Mouse (Mus musculus): ENCODE measurements at regions not wholly inside any gene's neighbourhood (a gene's known extent, or its start where the extent isn't known, plus 50 kb on each side); places are given as distances from the start of the nearest gene placed in this dataset.

DNA sequence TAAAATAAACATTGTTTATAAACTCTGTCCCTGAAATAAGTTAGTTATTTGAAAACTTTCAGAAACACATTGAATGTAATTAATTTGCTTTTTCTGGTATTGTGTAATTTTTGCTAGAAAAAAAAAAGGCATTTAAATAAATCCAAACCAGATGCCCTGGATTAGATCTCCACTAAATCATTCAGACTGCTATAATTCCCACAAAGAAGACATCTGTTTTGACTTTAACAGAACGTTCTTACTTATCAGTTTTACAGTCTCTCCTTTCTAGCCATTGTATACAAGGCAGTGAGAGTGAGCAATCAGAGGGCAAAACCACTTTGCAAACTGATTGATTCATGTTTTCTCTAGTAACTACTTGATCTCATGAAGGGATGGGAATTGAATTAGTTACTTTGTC is 478.8 kb downstream of the Slitrk6 start:
- DNase-seq (ENCODE audit: low read depth, low spot score): peak; percentile 11

DNA sequence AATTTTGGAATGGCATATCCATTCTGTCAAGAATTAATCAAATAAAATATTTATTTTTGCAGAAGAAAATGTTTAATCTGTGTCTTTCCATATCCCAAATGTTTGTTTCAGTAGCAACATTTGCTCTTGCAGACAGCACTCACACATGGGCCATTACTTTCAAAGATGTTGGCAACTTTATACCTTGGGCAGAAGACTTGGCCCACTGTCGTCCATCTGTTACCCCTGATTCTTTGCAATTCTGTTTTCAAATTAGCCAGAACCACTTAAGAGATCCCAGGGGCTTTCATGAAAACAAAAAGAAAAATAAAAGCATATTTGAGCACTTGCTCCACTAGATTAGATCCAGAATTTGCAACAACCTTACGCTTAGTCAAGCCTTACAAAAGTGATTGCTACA is 483.7 kb downstream of the Slitrk6 start:
- no peak for DNase-seq (ENCODE audit: low read depth, low spot score)

DNA sequence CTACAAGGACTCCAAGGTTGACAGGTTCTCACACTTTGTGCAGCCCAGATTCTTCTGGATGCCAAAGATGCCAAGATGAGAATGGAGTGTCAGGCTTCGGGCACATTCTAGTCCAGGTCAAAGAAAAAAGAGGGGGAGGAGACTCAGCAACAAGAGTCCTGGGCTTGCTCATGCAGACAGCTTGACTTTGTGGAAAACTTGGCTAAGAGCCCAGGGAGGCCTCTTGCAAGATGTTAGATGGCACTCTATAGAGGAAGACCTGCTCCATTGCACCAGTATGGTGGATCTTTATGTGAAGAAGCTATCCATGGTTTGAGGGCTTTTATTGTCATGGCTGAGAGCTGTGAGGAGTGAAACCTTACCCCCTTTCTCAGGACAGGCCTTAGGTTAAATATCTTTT is 510.5 kb downstream of the Slitrk6 start:
- no peak for DNase-seq (ENCODE audit: low read depth, low spot score)

DNA sequence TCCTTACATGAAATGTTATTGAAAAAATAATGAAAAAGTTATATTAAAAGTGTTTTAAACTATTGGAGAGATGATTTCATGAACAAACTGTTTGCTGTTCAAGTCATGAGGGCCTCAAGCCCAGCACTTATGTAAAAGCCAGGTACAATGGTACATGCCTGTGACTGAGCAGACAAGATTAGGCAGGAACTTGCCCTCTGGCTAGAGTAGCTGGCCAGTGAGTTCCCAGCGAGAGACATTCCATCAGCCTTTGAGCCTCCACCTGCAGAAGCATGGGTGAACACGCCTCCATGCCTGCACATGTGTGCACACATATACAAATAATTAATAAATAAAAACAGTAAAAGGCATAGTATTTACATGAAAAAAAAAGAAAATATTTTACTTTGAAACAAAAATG is 511.4 kb downstream of the Slitrk6 start:
- DNase-seq (ENCODE audit: low read depth, low spot score): no peak

DNA sequence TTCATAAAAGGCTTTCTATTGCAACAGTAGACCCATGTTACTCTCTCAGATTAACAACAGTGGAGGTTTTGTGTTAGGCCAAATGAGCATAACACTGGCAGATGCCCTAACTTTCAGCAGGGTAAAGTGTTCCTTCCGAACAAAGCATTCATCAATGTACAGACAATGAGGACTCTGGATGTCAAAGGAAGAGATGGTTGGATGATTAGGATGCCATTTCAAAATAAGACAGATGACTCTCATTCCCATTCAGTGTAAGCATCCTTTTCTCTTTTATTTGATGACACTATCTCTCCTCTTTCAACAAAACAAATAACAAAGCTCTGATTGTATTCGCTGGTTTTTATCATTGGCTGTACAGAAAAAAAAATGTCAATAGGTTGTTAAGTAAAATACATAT is 516.1 kb downstream of the Slitrk6 start:
- no peak for DNase-seq (ENCODE audit: low read depth, low spot score)

DNA sequence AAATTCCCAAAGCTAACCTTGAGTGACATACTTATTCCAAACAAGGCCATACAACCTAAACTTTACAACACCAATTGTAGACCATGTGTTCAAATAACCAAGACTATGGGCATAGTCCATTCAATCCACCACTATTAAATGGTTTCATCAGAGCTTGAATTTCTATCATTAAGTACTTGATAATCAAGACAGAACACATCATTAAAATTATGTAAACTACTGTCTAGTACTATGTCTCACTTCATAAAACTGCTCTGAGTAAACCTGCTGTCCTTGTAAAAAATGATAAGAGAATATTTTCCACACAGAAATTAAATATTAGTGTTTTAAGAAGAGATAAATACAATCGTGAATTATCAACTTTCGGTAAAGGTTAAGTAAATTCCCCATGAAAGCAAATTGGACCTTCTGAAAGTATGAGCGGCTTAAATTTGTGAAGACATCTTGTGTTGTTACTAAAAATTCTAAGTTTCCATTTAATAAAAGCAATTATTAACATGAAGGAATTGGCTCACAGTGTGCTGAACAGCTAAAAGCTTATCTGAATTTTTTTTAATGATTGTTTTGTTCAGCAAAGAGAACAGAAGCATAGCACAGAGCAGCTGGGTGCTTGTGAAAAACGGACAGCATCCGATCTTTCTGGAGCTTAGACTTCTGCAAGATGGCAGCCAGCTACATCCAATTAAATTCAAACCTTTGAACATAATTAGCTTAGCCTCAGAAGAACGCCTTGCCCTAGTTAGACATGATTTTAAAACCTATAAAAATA is 530.1 kb downstream of the Slitrk6 start:
- DNase-seq (ENCODE audit: low read depth, low spot score): no peak

DNA sequence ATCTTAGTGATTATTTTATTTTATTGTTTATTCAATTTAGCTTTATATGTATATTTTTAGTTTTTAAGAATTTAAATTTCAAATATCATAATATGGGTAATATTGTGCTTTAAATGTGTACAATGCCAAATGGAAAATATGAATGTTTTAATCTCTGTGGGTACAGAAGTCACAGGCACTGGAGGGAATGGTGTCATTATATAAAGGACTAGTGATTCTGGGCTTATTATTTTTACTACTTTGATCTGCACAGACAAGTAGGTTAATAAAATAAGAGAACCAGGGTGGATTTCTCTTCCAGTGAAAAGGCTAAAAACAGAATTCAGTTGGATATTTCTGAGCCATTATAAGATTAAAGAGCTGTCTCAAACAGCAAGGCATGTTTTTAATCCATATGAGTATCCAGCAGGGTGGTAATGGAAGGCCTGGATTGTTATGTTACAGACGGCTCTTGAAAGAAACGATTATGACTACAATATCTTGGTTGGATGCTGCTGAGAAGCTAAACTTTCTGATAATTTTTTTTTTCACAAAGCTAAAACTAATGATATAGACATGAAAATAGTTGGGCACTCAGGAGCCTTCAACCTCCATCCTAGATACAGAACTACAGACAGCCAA is 563.9 kb downstream of the Slitrk6 start:
- no peak for DNase-seq (ENCODE audit: low read depth, low spot score)

DNA sequence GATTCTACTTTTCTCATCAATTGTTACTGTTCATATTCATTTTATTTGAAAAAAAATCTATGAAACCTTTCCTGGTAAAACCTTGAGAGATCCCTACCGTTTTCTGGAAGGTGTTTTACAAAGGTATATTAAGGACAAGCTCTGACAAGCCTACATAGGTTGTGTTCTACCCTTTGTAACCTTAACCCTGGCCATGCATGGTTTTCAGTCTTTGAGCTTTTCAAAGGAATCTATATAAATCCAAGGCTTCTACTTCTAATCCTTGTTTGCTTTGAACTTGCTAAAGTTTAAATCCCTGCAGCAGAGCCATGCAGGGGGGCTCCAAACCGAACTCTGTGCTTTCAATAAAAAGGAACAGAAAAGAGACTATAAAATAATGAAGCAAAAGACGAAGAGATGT is 564.5 kb downstream of the Slitrk6 start:
- DNase-seq (ENCODE audit: low read depth, low spot score): no peak

DNA sequence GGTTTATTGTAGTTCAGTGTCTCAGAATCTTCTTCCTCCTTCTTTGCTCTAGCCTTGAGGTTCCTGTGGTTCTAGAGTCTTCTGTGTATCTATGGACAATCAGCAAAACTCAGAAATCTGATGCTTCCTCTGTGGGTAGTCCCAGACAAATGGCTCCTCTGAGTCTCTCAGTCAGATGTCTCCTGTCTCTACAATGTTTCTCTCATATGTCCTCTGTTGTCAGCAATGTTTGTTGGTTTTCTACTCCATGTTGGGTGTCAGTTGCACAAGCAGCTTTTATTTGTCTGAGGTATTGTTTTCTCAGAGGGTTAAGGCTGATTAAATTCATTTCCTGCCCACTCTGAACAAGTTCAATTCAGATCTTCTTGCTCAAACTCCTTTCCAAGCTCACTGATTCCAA is 575.8 kb downstream of the Slitrk6 start:
- no peak for DNase-seq (ENCODE audit: low read depth, low spot score)

DNA sequence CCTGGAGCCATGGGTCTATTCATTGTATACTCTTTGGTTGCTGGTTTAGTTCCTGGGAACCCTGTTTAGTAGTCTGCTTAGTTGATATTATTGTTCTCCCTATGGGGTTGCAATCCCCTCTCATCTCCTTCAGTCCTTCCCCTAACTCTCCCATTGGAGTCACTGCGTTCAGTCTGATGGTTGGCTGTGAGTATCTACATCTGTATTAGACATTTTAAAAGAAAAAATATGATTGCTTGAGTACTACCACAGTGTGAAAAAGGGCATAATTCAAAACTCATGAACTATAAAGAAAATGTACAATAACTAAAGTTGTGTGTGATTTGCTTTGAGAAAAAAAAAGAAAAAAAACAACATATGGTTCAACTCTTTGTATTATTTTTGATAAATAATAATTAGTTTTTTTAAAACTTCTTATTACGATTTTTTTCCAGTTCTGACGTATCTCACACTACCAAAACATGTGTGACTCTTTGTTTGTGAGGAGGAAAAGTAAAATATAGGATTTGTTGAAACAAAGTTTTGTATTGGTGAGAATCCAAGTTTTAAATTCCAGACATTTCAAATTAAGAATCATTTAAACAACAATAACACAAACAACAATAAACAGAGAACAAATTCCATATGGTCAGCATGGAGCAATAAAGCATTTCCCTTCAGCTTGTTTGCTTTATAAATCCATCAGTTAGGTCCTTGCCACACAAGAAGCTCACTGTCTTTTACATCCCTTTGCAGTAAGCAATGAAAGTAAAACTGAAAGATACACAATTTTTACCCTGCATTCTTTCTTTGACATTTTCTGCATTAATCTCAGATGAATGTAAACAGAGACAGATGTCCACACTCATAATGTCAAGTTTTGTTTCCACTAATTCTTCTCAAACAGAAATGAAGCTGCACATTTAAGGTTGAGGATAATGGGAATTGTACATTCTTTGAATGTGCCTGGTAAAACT is 583.5 kb downstream of the Slitrk6 start:
- no peak for DNase-seq (ENCODE audit: low read depth, low spot score)

DNA sequence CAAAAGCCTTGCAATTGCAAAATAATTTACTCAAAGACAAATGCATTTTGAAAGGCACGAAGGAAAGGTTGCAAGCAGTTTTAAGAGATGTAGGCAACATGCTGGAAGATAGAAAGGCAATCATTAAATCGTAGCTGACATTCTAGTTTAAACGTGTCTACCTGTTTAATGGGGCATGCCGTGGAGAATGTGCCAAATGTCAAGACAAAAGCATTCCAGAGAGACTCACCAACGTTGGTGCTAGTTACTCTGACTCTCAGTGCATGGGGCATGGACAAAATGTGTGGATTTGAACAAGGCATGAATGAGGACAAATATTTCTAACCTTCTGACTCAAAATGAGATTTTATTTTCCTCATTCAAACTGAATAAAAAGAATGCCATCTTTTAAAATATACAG is 586.3 kb downstream of the Slitrk6 start:
- no peak for DNase-seq (ENCODE audit: low read depth, low spot score)

DNA sequence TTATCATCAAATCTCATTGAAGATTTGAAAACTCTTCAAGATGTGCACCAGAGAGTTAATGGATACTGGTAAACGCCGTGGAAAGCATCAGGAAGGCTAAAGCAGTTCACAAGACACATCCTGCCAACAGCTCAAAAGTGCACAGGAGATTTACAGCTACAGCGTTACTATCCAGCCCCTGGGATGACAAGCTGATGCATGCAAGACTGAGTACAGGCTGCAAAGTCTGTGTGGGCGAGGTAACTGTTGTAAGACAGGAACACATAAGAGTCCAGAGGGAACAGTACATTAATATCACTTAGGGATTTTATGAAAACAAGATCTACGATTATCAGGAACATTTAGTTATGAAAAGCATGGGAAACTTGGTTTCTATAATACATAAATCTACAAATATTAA is 626.7 kb downstream of the Slitrk6 start:
- no peak for DNase-seq (ENCODE audit: low read depth, low spot score)

DNA sequence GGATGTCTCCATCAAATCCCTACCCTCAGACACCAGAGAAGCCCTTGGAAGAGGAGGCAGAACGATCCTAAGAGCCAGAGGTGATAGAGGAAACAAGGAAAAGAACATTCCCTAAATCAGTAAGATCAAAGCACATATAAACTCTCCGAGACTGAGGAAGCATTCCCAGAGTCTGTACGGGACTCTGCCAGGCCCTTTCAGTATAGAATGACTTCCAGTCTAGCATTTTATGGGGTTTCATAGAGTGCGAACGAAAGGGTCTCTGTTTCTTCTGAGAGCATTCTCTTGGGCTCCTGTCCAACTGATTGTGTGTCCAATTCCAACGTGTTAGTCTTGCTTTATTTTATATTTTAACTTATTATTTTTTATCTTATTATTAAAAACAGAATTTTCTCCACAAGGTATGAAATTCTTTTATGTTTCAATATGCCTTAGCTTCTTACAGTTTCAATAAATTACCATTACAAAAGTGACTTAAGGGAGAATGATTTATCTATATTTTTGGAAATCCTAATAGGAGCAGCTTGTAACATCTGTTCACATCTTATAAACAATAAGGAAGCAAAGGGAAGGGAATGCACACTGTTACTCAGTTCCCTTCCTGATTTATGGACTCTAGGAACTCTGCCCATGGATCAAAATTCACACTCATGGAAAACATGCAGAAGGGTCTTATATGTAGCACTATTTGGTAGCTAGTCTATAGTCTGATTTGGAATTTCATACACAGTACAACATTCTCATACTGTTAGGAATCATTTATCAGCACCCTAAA is 628.8 kb downstream of the Slitrk6 start:
- DNase-seq (ENCODE audit: low read depth, low spot score): no peak

DNA sequence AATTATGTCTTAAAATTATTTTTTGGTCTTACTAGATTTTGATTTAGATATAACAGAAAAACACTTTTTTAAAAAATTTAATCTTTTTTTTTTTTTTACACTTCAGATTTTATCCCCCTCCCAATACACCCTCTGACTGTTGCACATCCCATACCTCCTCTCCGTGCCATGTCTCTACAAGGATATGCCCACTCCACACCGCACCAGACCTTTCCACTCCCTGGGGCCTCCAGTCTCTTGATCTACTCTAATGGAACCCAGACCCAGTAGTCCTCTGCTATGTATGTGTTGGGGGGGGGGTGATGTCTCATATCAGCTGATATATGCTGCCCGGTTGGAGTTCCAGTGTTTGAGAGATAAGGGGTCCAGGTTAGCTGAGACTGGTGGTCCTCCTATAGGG is 632.2 kb downstream of the Slitrk6 start:
- no peak for DNase-seq (ENCODE audit: low read depth, low spot score)

DNA sequence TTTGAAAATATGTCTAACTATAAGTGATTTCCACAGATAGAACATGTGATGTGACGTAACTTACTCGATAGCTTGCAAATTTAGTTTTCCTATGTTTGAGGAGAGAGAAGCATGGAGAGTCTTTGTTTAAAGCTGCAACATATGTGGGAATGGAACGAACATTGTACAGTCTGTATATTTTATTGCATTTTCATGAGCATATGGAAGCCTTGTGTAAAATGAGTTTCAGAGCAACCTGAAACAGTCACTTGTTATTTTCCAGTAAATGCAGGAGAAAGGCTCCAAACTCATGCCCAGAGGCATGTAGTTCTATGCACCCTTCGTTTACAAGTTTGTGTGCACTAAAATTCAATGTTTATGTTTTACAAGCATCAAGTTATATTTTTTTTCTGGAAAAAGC is 639.4 kb downstream of the Slitrk6 start:
- no peak for DNase-seq (ENCODE audit: low read depth, low spot score)

DNA sequence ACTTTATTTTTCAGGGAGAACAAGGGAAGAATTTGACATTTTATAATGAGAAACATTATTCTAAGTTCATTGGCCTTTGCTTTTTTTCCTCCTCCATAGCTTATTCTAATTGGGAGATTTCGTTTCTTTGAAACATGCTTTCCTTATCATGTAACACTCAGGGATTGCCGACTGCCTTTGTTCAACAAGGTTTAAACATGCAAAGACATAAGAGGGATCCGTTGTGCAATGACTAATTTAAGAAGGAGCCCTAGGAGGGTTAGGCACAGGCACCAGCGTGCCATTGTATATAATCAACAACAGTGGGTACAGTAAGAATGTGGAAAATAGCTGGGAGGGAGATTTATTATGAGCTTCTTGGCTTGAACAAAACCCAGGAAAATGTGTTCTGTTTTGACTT is 654.1 kb downstream of the Slitrk6 start:
- no peak for DNase-seq (ENCODE audit: low read depth, low spot score)

DNA sequence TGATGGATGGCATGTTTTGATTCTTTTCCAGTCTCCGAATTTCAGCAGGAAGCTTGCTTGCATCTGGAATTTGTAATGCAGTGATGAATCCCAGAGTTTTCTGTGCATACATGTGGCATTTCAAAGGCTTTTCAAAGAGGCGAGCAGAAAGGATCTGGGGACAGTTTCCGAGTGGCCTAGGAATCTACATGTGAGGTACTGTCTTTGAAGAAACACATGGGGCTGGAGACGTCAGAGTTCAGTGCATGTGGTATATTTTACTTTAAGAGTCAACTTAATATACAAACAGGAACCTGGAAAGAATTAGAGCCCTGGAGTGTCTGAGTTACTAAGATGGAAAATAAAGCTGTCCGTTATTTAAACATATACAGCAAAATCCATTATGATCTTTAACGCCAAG is 676.6 kb downstream of the Slitrk6 start:
- DNase-seq (ENCODE audit: low read depth, low spot score): peak; percentile 27

DNA sequence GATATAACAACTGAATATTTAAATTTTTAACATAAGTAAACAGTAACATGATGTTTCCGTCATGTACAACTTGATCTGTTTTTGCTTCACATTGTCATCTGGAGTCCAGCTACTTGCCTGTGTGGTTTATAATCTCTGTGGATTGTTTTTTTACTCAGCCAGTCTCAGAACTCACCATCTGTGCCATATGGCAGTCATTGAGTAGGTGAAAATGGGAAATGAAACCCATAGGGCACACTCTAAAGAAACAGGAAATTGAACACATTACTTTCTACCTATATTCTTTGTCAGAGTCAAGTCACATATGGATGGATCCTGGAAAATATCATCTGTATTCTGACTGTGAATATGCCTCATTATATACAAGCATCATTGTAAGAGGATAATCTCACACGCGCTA is 707.2 kb downstream of the Slitrk6 start:
- DNase-seq (ENCODE audit: low read depth, low spot score): peak; percentile 1

DNA sequence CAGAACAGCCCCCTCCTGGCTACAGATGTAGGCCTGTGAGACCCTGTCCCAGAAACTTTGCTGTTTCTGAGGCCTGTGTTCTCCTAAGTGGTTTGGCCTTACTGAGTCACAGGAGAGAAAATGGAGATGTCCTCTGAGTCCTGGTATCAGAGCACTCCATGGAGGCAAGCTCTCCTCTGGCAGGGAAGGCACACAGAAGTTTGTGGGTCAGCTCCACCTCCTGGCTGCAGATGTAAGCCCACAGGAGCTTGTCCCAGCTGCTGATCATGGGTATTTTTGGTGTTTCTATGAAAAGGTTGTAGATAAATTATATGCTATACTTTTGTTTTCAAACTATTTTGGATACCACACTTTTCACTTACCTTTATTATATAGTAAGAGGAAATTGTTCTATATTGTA is 711.7 kb downstream of the Slitrk6 start:
- DNase-seq (ENCODE audit: low read depth, low spot score): no peak

DNA sequence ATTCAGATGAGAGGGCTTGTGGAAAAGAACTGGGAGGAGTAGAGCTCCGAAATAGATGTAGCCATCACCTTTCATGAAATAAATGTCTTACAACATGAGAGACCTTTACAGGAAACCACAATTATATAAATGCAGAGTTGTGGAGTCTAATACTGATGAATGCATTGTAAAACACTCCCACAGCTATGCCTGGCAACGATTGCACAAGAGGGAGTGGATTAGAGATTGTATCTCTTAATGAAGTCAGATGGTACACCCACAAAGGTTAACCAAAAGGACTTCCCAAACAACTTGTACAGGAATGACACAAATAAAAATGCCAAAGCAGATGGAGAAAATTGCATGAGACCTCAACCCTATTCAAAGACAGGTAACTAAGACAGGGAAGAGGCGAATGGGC is 733.1 kb downstream of the Slitrk6 start:
- DNase-seq (ENCODE audit: low read depth, low spot score): no peak

DNA sequence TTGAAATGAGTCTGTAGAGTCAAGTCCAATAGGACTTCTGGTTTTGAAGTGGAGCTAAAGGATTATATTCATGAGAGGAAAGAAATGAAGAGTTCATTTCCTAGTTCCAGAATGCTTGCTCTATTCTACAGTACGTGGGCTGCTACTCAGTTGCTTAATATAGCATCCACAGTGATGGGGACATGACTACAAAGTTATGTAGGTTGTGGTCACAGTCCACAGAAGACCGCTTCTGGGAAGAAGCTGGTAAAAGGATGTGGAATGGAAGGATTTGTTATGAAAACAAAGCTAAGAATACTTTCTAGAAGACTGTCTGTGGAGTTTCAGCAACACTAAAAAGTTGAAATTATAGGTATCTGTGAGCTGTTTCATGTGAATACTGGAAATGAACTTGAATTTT is 739.8 kb downstream of the Slitrk6 start:
- DNase-seq (ENCODE audit: low read depth, low spot score): no peak

DNA sequence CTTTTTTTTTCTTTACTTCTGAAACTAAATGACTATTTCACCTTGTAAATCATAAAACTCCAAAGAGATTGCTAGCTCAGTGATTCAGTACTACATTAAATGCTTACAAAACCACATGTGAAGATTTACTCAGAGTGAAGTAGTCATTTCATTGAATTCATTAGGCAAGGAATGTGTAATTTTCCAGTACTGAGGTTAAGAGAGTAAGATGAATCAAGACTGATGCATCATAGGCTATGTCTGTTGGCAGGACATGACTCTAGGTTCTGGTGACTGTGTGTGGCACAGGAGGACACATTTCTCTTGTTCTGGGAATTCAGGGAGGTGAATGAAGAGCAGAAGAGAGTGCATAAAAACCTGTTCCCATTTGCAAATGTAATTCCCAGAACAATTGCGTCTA is 741.7 kb downstream of the Slitrk6 start:
- no peak for DNase-seq (ENCODE audit: low read depth, low spot score)
